Mouse (Mus musculus) erythroblast, embryonic 14.5 days (primary cell): ENCODE measurements at regions not wholly inside any gene's neighbourhood (a gene's known extent, or its start where the extent isn't known, plus 50 kb on each side); places are given as distances from the start of the nearest gene placed in this dataset.

Source experiments
- GATA1 ChIP-seq: IDR thresholded peaks from 2 replicates; pipeline ENCODE4 v1.6.1; 2012; ENCODE audit warnings: low read length, inconsistent platforms, mixed read lengths
- TAL1 ChIP-seq: IDR thresholded peaks from 3 replicates; pipeline ENCODE4 v1.6.1; 2012; ENCODE audit warnings: low read length, inconsistent platforms, mixed read lengths

- TF ChIP-seq GATA1 (no peak), TAL1 (no peak)
Observed at GRCm38 (mm10) chr1:137086766-137087165, 126.5 kb upstream of the Nr5a2 start.
